Mouse (Mus musculus) left cerebral cortex, postnatal 14 days (tissue): ENCODE data around the gene Snrnp70. TPM values are rescaled to one million over a fixed set of nuclear protein-coding genes. Genes with fewer than 3 reads are reported as not detected.
"Not testable (repeated sequence)": the region's sequence is repeated elsewhere in the genome, so short reads cannot be mapped to it uniquely, and the experiment has no call there.

ENCODE experiments used
- DNase-seq, 2 experiments: peaks; one replicate each; pipeline ENCODE4 v3.0.0; 2021 to 2022; ENCODE audit warnings: low spot score in 2 of 2, mixed read lengths in 1 of 2
- intact Hi-C: fragments of 180-260 bp; cut with DNase I; formaldehyde crosslinking; loops from one replicate; pipeline ENCODE4 v1.15.1; 2025
- total RNA-seq, 2 experiments: library from RNA; stranded (reverse); gene quantifications; 2 replicates each; pipeline ENCODE4 v1.2.3; 2021

Snrnp70 gene
- total RNA-seq, 2 experiments from 2014 or later = 373 to 398 TPM

- DNase-seq = peak; percentile 93
- intact Hi-C loops = no loop called here
Measured at GRCm38 (mm10) chr7:45370475-45371311, 24.8 kb downstream of the Snrnp70 start, which contains the start of gene Lin7b. Gene Lin7b (minus strand): TSS chr7:45370583.

DNA sequence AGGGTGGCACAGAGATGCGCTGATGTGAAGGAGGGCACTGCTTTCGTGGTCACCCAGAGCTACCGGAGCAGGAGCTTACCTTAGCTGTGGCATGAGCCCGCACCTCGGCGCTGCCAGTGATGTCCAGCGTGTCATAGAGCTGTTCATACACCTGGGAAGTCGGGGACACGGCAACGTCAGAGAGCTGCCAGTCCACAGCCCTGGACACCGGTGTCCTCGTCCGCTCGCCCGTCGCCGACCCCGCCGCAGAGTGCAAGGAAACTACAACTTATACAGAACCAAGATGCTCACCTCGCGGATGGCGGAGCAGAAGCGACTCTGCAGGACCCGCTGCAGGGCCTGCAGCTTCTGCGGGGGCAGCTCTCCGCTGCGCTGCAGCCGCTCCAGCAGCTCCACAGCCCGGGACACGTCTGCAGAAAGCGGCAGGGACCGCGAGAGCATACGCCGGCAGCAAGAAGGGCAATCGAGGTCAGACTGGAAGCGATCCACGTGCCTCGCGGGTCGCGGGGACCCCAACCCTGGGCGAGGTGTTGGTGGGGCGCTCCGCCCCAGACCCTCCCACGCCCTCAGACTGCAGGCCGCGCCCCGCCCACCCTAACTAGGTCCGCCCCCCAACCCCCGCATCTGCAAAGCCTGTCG lies 25.6 kb downstream of the Snrnp70 start:
- intact Hi-C loops = loop anchor here (5.0 kb wide), 1 partner anchor 68 kb away; no protein-coding TSS in a partner anchor
- no peak for DNase-seq

GRCm38 (mm10) chr7:45369022-45369745 lies 26.4 kb downstream of the Snrnp70 start:
- intact Hi-C loops = loop anchor here (5.0 kb wide), 1 partner anchor 67 kb away; no protein-coding TSS in a partner anchor
- no peak for DNase-seq

GRCm38 (mm10) chr7:45368178-45368577 lies 27.4 kb downstream of the Snrnp70 start:
- intact Hi-C loops = loop anchor here (5.0 kb wide), 1 partner anchor 66 kb away; no protein-coding TSS in a partner anchor
- DNase-seq = peak; percentile 36 to 49

DNA sequence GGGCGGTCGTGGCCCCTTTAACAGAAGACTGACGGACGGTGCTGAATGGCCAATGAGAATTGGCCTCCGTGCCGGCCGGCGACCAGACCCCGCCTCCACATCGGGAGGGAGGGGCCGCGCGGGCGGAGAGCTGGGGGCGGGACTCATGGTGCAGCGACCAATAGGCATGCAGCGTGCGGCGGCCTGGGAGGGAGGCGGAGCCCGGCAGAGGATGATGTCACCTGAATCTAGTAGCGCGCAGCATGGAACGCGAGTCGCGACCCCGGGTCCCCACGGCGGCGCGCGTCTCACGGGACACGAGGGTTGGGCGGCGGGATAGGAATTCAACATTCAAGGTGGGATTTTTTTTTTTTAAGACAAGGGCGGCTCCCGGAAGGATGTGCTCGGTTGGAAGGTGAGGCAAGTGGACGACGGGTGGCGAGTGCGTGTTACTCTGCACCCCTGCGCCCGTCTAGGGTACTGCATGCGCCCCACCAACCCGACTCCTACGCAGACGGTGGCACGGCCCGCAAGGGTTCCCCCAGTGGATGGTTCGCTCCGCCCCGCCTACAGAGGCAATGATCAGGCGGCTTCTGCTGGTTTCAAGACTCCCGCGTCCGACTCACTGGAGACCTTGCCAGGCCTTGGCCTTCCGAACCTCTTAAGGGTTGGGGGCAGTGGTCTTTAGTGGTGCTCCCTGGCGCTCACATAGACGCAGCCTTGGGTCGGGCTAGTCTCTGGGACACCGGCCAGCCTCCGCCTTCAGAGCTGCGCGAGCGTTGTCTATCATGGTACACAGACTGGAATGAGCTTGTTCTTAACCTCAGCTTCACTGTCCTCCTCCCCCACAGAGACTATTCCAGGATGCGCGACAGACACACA lies 28.3 kb downstream of the Snrnp70 start:
- intact Hi-C loops = loop anchor here (5.0 kb wide), 1 partner anchor 65 kb away; no protein-coding TSS in a partner anchor
- peak; percentile 98 to 99 for DNase-seq

- no peak for DNase-seq
- intact Hi-C loops = loop anchor here (5.0 kb wide), 1 partner anchor 64 kb away; no protein-coding TSS in a partner anchor
Measured at GRCm38 (mm10) chr7:45366652-45367019, 28.9 kb downstream of the Snrnp70 start, which contains the start of gene Ppfia3. Gene Ppfia3 (minus strand): TSS chr7:45367019.

DNA sequence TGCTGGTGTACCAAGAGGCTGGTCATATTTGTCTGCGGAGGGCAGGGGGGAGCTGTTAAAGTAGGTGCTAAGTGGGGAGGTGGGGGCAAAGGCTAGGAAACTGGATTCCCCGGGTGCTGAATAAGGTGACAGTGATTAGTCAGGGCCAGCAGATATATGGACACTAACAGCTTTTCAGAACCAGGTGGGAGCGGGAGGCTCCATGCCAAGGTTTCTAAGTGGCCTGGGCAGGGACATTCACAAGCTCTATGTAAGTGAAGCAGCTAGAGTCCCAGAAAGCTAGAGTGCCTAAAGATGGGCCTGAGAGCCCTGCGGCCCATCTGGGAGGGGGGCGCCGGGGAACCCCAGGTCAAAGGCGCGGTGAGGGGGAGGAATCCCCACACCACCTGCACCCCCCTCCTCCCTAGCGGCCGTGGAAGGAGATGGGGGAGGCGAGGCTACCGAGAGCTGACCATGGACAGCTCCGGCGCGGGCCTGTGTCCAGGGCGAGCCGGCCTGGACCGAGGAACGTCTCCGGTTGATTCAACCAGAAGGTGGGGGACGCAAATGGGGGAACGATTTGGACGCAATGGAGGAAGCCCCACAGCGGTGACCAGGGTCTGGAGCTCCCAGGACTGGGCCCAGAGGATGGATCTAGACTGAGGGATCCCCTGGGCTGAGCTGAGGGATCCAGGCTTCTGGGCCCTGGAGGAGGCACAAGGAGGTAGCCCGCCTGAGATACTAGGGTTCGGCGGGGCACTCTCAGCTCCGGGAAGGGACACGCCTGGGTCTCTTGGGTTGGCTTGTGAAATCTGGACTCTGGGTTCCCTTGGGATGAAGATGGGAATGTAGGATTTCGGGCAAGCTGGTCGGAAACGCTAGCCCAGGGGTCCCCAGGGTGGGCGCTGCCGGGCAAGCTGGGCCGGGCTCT lies 29.5 kb downstream of the Snrnp70 start:
- intact Hi-C loops = loop anchor here (5.0 kb wide), 1 partner anchor 64 kb away; no protein-coding TSS in a partner anchor
- DNase-seq = no peak

DNA sequence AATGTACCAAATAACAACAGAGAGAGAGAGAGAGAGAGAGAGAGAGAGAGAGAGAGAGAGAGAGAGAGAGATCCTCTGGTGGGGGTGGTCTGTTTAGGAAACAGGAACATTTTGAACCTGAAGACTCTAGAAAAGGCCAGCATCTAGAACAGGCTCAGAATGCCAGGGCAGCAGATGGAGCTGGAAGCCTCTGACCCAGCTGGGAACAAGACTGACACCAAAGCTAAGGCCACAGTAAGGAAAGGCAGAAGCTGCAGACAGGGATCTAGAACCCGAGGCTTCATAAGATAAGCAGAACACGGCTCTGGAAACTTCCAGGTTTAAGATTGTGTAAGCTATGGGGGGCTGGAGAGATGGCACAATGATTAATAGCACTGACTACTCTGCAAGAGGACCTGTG lies 31.6 kb downstream of the Snrnp70 start:
- DNase-seq = no peak
- intact Hi-C loops = no loop called here

DNA sequence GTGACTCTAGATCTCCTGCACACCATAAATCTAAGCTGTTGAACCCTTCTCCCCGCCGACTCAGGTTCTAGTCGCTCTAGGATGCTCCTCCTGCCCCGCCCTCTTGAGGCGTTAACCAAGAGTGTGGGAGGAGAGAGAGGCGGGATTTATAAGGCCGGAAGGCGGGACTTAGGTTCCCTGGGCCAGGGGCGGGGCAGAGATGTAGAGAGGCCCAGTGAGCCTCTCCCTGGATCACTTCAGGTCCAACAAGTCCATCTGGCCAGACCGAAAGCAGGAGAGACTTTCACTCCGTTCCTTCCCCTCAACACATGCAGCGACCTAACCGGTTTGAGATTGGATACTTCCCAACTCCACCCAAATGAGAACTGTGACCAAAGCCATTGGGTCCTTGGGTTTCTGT lies 32.7 kb downstream of the Snrnp70 start:
- intact Hi-C loops = no loop called here
- no peak for DNase-seq

DNA sequence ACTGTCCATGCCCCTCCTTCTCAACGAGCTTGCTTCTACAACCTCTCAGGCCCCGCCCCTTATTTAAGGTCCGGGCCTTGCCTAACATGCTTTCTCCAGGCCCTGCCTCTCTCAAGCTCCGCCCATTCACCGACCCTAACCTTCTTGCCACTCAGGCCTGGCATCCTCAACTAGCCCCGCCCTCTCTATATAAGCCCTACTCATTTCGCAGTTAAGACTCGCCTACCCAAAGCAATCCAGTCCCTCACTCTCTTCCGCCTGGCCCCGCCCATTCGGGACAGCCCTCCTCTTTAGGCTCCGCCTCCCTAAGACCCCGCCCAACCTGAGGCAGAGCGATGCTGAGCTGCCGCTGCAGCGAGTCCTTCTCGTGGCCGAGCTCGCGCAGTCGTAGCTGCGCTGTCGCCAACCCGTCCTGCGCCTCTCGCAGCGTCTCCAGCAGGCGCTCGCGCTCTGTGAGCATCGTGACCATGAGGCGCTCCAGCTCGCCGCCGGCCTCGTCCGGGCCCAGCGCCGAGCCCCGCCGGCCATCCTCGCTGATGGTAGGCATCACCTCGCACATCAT lies 34.2 kb downstream of the Snrnp70 start:
- peak; percentile 84 to 89 for DNase-seq
- intact Hi-C loops = no loop called here

- intact Hi-C loops = no loop called here
- no peak for DNase-seq
Measured at GRCm38 (mm10) chr7:45360404-45361125, 35.0 kb downstream of the Snrnp70 start.

DNA sequence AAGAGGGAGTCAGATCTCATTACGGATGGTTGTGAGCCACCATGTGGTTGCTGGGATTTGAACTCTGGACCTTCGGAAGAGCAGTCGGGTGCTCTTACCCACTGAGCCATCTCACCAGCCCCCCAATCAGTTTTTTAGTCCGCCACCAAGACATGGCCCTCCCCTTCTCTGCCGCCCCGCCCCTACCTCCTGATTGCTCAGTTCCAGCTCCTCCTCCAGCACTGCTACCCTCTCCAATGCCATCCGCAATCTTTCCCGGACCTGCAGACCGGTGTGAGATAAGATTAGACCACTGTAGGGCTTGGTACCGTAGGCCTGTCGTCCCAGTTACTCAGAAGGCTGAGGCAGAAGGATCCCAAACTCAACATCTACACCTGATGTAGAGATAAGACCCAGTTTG lies 36.5 kb downstream of the Snrnp70 start:
- DNase-seq, intact Hi-C loops: not testable (repeated sequence)

- no peak for DNase-seq
- intact Hi-C loops = no loop called here
Measured at GRCm38 (mm10) chr7:45356087-45356486, 39.5 kb downstream of the Snrnp70 start.

- DNase-seq = no peak
- intact Hi-C loops = no loop called here
Measured at GRCm38 (mm10) chr7:45355318-45356020, 40.1 kb downstream of the Snrnp70 start.

DNA sequence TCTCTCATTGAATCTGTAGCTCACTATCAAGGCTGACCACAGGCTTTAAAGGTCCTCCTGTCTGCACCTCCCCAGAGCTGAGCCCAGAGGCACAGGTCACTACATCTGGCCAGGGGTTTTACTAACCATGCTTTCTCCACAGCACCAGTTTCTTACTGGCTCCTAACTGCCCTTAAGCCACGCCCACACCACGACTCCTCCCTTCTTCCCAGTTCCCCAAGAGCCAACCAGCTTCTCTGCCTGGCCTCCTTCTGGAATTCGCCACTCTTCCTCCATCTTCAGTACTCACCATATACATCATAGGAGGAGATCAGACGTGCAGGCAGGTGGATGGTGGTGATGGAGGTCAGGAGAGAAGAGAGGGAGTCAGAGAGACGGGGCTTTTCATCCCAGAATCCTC lies 42.5 kb downstream of the Snrnp70 start:
- intact Hi-C loops = no loop called here

GRCm38 (mm10) chr7:45346905-45347304 lies 48.6 kb downstream of the Snrnp70 start:
- intact Hi-C loops = no loop called here
- no peak for DNase-seq

More for the DNA sequence above, 42.5 kb downstream of the Snrnp70 start:
- DNase-seq = no peak
